16 mouse cellular contexts compared by ENCODE assay signal in the genomic region with DNA sequence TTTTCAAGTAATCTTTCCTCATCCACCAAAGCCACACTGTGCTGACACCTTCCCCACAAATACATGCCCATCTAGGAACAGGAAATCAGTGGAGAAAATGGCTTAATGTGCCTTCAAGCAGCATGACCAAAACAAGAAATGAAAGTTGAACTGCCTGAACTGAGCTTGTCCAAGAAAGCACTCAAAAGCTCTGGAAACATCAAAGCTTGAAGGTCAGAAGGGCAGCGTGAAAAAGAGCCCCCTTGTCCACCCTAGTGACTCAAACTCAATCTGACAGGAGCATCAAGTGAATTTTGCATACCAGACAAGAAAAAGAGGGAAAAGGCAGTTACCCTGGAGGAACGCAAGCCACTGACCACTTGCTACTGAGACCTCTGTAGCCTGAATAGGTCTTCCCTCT.
"Had no signal": no experiment of that assay in that cellular context is flagged by ENCODE, and none has a peak within 500 bp of the region (broad histone marks: within the 10 kb centered on the region; RNA-seq: fewer than 3 reads in every experiment).

No protein-coding gene starts in this region.

- H3K9me3 ChIP-seq: liver, embryonic 15.5 days; megakaryocyte, embryonic 14.5 days; midbrain, embryonic 12.5 days; stomach, embryonic 15.5 days had no signal

- H3K4me2 ChIP-seq: liver, embryonic 11.5 days; liver, embryonic 15.5 days; midbrain, embryonic 12.5 days; stomach, embryonic 15.5 days had no signal

- ATAC-seq: lung, postnatal 0 days had no signal

- H3K36me3 ChIP-seq: liver, embryonic 15.5 days; midbrain, embryonic 12.5 days; stomach, embryonic 15.5 days had no signal

- H3K27ac ChIP-seq: liver, embryonic 15.5 days; midbrain, embryonic 12.5 days; stomach, embryonic 15.5 days had no signal

- H3K4me1 ChIP-seq: liver, embryonic 15.5 days; megakaryocyte, embryonic 14.5 days; midbrain, embryonic 12.5 days; stomach, embryonic 15.5 days had no signal

- H3K4me3 ChIP-seq: liver, embryonic 15.5 days; megakaryocyte, embryonic 14.5 days; midbrain, embryonic 12.5 days; stomach, embryonic 15.5 days had no signal

- H3K9ac ChIP-seq: liver, embryonic 15.5 days; midbrain, embryonic 12.5 days; stomach, embryonic 15.5 days had no signal

- DNase-seq: kidney, adult 2 months; kidney, postnatal 25 days; layer of hippocampus, adult 9-11 months; layer of hippocampus, postnatal 36 days; left cerebral cortex, postnatal 4 days; lung, adult 2 months; lung, postnatal 36 days; spleen, adult 18-20 months; thymus, adult 2 months; thymus, postnatal 25 days had no signal

- H3K27me3 ChIP-seq: liver, embryonic 15.5 days; midbrain, embryonic 12.5 days; stomach, embryonic 15.5 days had no signal
